Mouse (Mus musculus): ENCODE results near the gene Tmem9.

The Tmem9 gene

GRCm38 (mm10) chr1:136081161-136081560 is 73.2 kb downstream of the Tmem9 start:
- no peak for ATAC-seq (ENCODE audit: low TSS enrichment)
